Mouse (Mus musculus): ENCODE measurements at regions not wholly inside any gene's neighbourhood (a gene's known extent, or its start where the extent isn't known, plus 50 kb on each side); places are given as distances from the start of the nearest gene placed in this dataset.
"Not testable (repeated sequence)": the region's sequence is repeated elsewhere in the genome, so short reads cannot be mapped to it uniquely, and the experiment has no call there.

DNA sequence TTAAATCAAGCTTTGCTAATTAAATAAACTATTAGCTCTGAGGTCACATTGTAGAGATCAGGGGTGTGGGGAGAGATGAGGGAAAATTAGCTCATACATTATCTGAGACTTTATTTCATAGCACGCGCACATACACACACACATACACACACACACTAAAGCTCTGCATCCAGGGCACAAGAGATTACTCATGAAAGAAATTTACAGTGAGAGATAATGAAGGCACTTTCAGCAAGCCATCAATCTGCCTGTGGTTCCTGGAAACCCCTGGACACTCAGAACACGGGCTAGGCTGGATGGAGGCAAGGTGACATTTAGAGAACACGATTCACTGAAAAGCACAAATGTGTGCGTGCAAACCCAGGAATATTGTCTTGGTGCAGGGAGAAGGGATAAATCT lies 60.2 kb downstream of the Scg2 start:
- DNase-seq (ENCODE audit: low spot score in 2 of 2) = no peak

- no peak for DNase-seq (ENCODE audit: low spot score in 2 of 2)
These were observed 65.1 kb downstream of the Scg2 start for GRCm38 (mm10) chr1:79374811-79375210.

DNA sequence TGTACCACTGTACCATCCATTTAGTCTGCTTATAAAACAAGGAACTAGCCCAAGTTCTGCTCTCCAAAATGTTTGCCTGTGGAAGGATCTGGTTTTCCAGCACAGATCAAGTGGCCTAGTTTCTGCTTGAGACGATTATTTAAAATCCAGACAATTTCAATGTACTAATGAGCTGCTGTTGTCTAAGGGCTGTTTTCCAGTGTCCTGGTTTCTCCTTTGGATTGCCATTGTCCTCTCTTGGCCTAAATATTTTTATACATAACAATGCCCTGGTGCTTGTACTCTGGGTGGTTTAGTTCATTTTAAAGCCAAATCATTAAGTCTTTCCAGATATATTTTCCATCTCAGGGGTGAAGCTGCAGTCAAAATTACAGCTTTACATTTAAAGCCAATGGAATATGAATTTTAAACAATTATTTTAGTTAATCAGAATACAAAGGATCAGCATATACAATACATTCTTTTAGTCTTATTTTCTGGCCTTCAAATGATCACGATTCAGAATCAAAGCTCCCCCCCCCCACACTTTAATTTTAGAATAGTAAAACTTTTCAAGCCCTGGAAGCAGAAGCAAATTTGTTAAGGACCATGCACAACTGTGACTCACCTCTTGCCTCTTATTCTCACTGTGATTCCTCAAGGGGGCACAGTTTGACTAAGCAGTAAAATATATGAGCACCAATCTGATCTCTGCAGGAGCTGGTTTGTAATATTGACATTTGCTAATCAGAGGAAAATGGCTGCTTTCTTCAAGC lies 82.5 kb downstream of the Scg2 start:
- DNase-seq (ENCODE audit: low spot score in 2 of 2) = no peak

DNA sequence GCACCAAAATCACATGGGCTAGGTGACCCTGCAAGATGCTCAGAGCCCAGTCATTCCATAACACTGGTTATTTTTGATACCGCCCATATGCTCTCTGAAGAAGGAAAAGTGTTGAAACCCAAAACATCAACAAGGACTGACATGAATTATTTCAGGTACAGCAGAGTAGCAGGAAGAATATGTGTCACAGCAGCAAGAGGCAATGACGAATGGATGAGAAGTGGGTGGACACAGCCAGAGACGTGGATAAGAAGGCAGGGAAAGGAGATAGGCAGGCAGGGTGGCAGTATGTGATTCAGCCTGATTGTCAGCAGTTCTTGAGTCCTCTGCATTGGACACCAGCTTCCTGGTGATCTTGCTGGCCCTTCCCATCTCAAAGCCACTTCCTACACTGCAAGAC lies 93.4 kb downstream of the Scg2 start:
- DNase-seq (ENCODE audit: low spot score in 2 of 2) = no peak

DNA sequence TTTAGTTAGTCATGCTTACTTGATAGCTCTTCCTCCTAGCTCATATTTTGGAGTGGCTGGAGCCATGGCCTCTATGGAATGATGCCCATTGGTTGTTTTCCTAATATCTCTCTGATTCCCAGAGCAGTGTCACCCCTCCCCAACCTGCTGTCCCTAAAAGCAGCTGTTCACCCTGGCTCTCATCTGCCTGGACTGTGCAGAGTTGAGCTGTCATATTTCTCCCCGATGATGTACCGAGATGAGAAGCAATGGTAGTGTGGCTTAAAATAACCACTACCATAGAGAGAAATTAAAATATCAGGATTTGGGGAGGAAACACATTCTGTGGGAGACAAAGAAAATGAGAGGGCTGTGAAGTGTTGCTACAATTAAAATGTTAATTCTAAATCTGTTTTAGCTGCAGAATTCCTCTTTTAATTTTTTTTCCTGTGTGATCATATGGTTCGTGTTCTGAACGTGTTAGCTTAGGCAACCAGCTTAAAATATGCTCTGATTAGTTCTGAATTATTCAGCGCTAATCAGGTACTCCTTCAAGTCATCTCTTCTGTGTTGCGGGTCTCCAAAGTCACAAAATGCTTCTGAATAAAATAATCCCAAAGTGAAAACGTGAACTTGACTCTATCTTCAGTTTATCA lies 104.3 kb downstream of the Scg2 start:
- DNase-seq (ENCODE audit: low spot score in 2 of 2) = no peak

GRCm38 (mm10) chr1:79317194-79317593 lies 122.7 kb downstream of the Scg2 start:
- no peak for DNase-seq (ENCODE audit: low spot score in 2 of 2)

- DNase-seq (ENCODE audit: low spot score in 2 of 2) = no peak
These were observed 125.1 kb downstream of the Scg2 start for GRCm38 (mm10) chr1:79314774-79315173.

GRCm38 (mm10) chr1:79312153-79312552 lies 127.8 kb downstream of the Scg2 start:
- DNase-seq (ENCODE audit: low spot score in 2 of 2) = peak in 1 of 2 experiments; percentile 17

GRCm38 (mm10) chr1:79303602-79304001 lies 136.3 kb downstream of the Scg2 start:
- no peak for DNase-seq (ENCODE audit: low spot score in 2 of 2)

DNA sequence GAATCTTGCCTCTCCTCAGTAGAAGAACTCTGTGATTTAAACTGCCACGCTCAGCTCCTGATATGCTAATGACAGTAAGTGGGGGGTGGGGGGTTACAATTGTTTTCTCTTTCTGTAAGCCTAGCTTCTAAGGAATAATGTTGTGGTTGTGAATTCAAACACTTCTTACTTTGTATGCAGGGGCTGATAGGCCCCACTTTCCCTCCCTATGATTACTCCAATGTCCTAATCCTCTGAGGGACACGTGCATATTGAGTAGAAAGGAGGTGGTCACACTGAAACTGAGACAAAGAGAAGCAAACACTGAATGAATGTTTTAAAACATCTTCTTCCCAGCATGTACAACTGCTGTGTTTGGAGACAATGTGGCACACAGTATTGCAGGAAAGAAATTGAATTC lies 140.3 kb downstream of the Scg2 start:
- no peak for DNase-seq (ENCODE audit: low spot score in 2 of 2)

GRCm38 (mm10) chr1:79259726-79260125 lies 180.2 kb downstream of the Scg2 start:
- DNase-seq (ENCODE audit: low spot score in 2 of 2) = peak in 1 of 2 experiments; percentile 0

DNA sequence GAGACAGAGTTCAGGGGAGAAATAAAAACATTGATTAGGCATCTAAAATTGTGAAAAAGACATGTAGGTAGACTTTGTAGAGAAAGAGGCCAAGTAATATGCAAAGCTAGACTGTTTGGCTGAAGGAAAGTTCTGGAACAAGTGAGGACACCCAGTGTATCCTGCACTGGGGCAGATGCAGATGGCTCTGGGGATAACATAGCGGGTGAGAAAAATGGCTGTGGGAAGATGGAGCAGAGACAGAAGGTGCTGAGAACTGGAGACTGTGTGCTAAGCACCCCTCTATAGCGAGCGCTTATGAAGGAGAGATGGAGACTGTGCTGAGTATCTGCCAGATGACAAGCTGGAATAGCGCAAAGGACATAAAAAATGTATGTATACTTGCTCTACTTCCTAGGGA lies 226.9 kb downstream of the Scg2 start:
- DNase-seq (ENCODE audit: low spot score in 2 of 2) = no peak

DNA sequence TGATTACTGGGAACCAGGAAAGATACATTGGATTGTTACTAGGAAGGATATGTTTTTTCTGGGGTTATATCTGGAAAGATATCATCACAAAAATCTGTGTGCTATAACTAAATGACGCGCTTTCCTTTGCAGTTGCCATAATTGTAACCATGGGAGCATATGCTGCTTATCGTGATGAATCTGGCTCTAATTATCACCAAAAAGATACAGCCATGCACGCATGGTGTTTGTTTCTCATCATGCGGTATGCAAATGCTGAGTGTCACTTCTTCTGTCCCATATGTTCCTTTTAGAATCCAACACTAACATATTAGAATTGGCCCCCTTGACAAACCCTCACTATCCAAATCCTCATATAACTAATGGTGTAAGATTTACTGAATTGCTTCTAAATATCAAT lies 227.4 kb downstream of the Scg2 start:
- no peak for DNase-seq (ENCODE audit: low spot score in 2 of 2)

DNA sequence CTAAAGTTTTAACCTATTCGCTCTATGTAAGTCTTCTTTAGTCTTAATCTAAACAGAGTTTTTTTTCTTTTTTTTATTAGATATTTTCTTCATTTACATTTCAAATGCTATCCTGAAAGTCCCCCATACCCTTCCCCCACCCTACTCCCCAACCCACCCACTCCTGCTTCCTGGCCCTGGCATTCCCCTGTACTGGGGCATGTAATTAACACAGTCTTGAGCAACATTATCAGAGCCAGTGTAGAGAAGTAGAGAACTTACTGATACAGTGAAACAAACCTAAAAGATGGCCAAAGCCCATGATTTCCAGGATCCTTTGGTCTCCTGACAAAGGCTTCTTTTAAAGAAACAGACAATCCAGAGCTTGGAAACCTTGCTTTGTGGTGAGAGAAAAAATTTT lies 227.9 kb downstream of the Scg2 start:
- DNase-seq (ENCODE audit: low spot score in 2 of 2) = not testable (repeated sequence)

DNA sequence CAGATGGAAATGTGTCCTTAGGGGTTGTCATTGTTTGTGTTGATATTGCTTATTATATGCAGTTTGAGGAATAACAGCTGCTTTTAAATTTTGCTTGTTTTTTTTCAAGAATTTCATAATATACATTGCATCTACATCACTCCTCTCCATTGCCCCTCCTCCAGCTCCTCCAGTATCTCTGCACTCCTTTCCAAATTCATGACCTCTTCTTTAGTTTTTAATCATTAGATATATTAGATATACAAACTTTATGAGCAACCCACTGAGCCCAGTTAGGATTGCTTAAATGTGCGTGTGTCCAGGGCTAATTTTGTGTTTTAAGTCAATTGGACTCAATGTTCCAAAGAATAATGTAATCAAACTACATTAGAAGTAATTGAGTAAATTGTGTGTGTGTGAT lies 232.7 kb downstream of the Scg2 start:
- no peak for DNase-seq (ENCODE audit: low spot score in 2 of 2)

GRCm38 (mm10) chr1:79197682-79198081 lies 242.2 kb downstream of the Scg2 start:
- DNase-seq (ENCODE audit: low spot score in 2 of 2) = no peak

DNA sequence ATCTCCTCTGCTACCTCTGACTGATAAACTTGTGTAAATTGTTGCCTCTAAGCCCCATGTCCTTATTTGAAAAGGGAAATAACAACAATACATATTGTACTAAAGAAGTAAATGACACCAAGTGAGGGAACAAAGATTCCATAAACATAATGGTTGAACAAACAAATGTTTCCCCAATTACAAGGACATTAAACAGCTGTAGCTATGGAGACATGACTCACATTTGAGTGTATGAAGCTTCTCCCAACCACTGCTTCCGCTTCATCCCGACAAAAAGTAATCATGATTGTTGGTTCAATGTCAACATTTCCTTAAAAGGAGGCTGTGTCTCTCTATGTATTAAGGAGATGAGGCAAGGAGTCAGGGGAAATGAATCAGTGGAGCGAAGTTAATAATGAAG lies 248.9 kb downstream of the Scg2 start:
- DNase-seq (ENCODE audit: low spot score in 2 of 2) = no peak

DNA sequence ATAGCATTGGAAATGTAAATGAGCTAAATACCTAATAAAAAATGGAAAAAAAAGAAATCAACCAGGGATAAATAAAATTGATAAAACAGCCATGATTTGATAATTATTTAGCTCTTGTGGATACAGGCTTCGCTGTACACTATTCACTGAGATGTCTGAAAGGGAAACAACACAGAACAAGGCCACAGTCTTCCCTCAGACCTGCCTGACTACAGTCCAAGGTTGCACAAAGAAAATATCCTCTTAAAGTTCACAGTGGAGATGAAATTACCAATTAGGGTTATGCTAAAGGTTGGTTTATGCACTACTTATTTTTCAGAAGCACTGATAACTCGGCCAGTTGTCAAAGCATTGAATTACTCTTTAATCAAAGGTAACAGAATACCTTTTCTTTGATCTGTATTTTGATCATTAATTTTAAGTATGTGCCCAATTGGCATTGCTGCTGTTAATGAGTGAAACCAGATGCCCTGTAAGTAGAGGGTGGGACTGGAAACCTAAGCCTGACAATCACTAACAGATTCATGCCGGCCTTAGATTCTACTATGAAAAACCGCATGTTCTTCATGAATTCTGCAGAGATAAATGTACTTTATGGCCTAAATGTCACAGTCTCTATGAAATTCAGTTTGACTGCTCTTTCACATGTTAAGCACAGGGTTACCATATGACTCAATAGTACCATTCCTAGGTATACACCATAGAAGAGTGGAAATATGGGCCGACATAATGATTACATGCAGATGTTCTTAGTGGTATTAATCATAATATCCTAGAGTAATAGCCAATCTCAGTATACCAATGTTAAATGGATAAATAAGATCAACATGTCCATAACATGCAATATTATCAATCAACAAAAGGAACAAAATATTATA lies 256.1 kb downstream of the Scg2 start:
- DNase-seq (ENCODE audit: low spot score in 2 of 2) = no peak

DNA sequence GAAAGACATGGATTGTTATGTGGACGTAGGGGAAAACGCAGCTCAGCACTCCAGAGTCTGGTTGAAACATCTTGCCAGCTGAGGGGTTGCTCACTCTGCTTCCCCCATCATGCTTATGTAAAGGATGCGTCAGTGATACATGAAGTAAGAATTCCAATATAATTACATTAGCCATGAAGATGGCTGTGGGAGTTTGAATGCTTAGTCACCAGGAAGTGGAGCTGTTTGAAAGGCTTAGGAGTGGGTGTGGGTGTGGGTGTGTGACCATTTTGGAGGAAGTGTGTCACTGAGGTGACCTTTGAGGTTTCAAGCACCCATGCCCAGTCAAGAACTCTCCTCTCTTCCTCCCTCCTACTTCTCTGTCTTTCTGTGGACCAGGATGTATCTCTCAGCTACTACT lies 295.8 kb downstream of the Scg2 start:
- DNase-seq (ENCODE audit: low spot score in 2 of 2) = peak; percentile 6 to 13

All from left cerebral cortex, adult 9 months (tissue).